Mouse (Mus musculus) kidney, adult 2 months (tissue): ENCODE results near the gene Slc25a26.

ENCODE experiments used
- CTCF ChIP-seq: fragments of 200-500 bp; conservative IDR thresholded peaks from 2 replicates; pipeline ENCODE4 v1.5.1; 2011; ENCODE audit warnings: low read depth, mild to moderate bottlenecking, control low read depth, low read length, moderate library complexity, mixed read lengths; ENCODE audit not compliant: insufficient read depth, insufficient read length
- POLR2A ChIP-seq: fragments of 200-500 bp; IDR thresholded peaks from one replicate; pipeline ENCODE4 v1.6.1; 2011; ENCODE audit warnings: low read depth, low read length, control low read depth

DNA sequence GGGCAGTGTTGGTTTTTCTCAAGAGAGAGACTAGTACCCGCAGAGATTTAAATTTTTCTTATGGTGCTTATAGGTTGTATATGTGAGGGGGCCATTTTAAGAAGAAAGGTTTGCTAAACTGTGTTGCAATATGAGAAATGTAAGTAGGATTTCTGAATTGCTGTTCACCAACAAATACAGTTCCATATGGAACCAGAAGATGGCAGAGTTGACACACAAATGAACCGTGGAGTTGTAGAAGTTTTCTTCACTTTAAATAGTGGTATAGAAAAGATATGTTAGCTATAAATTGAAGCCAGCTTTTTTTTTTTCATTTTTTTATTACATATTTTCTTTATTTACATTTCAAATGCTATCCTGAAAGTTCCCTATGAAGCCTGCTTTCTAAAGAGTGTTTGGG lies 24.2 kb downstream of the Slc25a26 start:
- TF ChIP-seq CTCF (0 out of 2 replicates have a peak, but pooled peaks have one; percentile 5), POLR2A (no peak)
